Mouse (Mus musculus): ENCODE measurements at regions not wholly inside any gene's neighbourhood (a gene's known extent, or its start where the extent isn't known, plus 50 kb on each side); places are given as distances from the start of the nearest gene placed in this dataset.

- no peak for DNase-seq (ENCODE audit: low spot score)
Measured at GRCm38 (mm10) chrX:129272135-129272534, 477.4 kb upstream of the Diaph2 start.

- peak; percentile 11 for DNase-seq (ENCODE audit: low spot score)
Measured at GRCm38 (mm10) chrX:129303987-129304386, 445.6 kb upstream of the Diaph2 start.

- DNase-seq (ENCODE audit: low spot score): no peak
Measured at GRCm38 (mm10) chrX:129309380-129309779, 440.2 kb upstream of the Diaph2 start.

GRCm38 (mm10) chrX:129329441-129329840, 420.1 kb upstream of the Diaph2 start:
- no peak for DNase-seq (ENCODE audit: low spot score)

GRCm38 (mm10) chrX:129332810-129333209, 416.7 kb upstream of the Diaph2 start:
- no peak for DNase-seq (ENCODE audit: low spot score)
